Mouse (Mus musculus) heart, postnatal 10 days (tissue): ENCODE measurements around the gene Ptprk. TPM values are rescaled to one million over a fixed set of nuclear protein-coding genes. Genes with fewer than 3 reads are reported as not detected.
A peak's percentile ranks its signal among the peaks of the same experiment; 100 is the strongest.

Experiments
- DNase-seq, 2 experiments: peaks; one replicate each; pipeline ENCODE4 v3.0.0; 2021
- intact Hi-C: fragments of 180-260 bp; cut with DNase I; formaldehyde crosslinking; loops from one replicate; pipeline ENCODE4 v1.15.1; 2025
- total RNA-seq, 2 experiments: library from RNA; stranded (reverse); gene quantifications; 2 replicates each; pipeline ENCODE4 v1.2.3; 2021

The Ptprk gene
- total RNA-seq, 2 experiments from 2014 or later, result 45.4 to 50.1 TPM

- DNase-seq, result no peak
- intact Hi-C loops, result no loop called here
These were observed 439.0 kb downstream of the Ptprk start for GRCm38 (mm10) chr10:28513601-28514000.

GRCm38 (mm10) chr10:28516147-28516546, 441.5 kb downstream of the Ptprk start:
- intact Hi-C loops, result no loop called here
- no peak for DNase-seq

GRCm38 (mm10) chr10:28518297-28518696, 443.7 kb downstream of the Ptprk start:
- DNase-seq, result no peak
- intact Hi-C loops, result no loop called here

- intact Hi-C loops, result no loop called here
- no peak for DNase-seq
These were observed 445.2 kb downstream of the Ptprk start for GRCm38 (mm10) chr10:28519861-28520260.

GRCm38 (mm10) chr10:28523992-28524735, 449.5 kb downstream of the Ptprk start:
- intact Hi-C loops, result no loop called here
- DNase-seq, result peak; percentile 34 to 37

GRCm38 (mm10) chr10:28540595-28540994, 466.0 kb downstream of the Ptprk start:
- DNase-seq, result no peak
- intact Hi-C loops, result no loop called here

GRCm38 (mm10) chr10:28542754-28543153, 468.1 kb downstream of the Ptprk start:
- intact Hi-C loops, result no loop called here
- DNase-seq, result no peak

GRCm38 (mm10) chr10:28550549-28550948, 475.9 kb downstream of the Ptprk start:
- intact Hi-C loops, result no loop called here
- DNase-seq, result no peak

- intact Hi-C loops, result no loop called here
- DNase-seq, result no peak
These were observed 477.4 kb downstream of the Ptprk start for GRCm38 (mm10) chr10:28552068-28552467.

- no peak for DNase-seq
- intact Hi-C loops, result no loop called here
These were observed 489.6 kb downstream of the Ptprk start for GRCm38 (mm10) chr10:28564110-28564674.

GRCm38 (mm10) chr10:28566378-28566777, 491.8 kb downstream of the Ptprk start:
- no peak for DNase-seq
- intact Hi-C loops, result no loop called here

- DNase-seq, result no peak
- intact Hi-C loops, result no loop called here
These were observed 492.2 kb downstream of the Ptprk start for GRCm38 (mm10) chr10:28566828-28567227.

- DNase-seq, result no peak
- intact Hi-C loops, result no loop called here
These were observed 492.8 kb downstream of the Ptprk start for GRCm38 (mm10) chr10:28567441-28567840.

GRCm38 (mm10) chr10:28568047-28568446, 493.4 kb downstream of the Ptprk start:
- intact Hi-C loops, result no loop called here
- DNase-seq, result no peak

GRCm38 (mm10) chr10:28579596-28579995, 505.0 kb downstream of the Ptprk start:
- intact Hi-C loops, result no loop called here

GRCm38 (mm10) chr10:28586565-28587138, 512.0 kb downstream of the Ptprk start:
- no peak for DNase-seq
- intact Hi-C loops, result no loop called here

More at GRCm38 (mm10) chr10:28579596-28579995, 505.0 kb downstream of the Ptprk start:
- no peak for DNase-seq

- intact Hi-C loops, result no loop called here
- no peak for DNase-seq
These were observed 513.8 kb downstream of the Ptprk start for GRCm38 (mm10) chr10:28588401-28588800.

- intact Hi-C loops, result no loop called here
- DNase-seq, result no peak
These were observed 516.2 kb downstream of the Ptprk start for GRCm38 (mm10) chr10:28590822-28591221.

GRCm38 (mm10) chr10:28593566-28594292, 519.1 kb downstream of the Ptprk start:
- intact Hi-C loops, result no loop called here
- DNase-seq, result peak in 1 of 2 experiments; percentile 5

GRCm38 (mm10) chr10:28596897-28597296, 522.3 kb downstream of the Ptprk start:
- intact Hi-C loops, result no loop called here
- DNase-seq, result no peak

- intact Hi-C loops, result no loop called here
- no peak for DNase-seq
These were observed 534.5 kb downstream of the Ptprk start for GRCm38 (mm10) chr10:28609136-28609535.
